Mouse (Mus musculus): ENCODE measurements around the gene Fam167b. TPM values are rescaled to one million over a fixed set of nuclear protein-coding genes. Genes with fewer than 3 reads are reported as not detected.

The Fam167b gene
- polyA plus RNA-seq, 1 experiment from 2014 or later, result 4.4 TPM

DNA sequence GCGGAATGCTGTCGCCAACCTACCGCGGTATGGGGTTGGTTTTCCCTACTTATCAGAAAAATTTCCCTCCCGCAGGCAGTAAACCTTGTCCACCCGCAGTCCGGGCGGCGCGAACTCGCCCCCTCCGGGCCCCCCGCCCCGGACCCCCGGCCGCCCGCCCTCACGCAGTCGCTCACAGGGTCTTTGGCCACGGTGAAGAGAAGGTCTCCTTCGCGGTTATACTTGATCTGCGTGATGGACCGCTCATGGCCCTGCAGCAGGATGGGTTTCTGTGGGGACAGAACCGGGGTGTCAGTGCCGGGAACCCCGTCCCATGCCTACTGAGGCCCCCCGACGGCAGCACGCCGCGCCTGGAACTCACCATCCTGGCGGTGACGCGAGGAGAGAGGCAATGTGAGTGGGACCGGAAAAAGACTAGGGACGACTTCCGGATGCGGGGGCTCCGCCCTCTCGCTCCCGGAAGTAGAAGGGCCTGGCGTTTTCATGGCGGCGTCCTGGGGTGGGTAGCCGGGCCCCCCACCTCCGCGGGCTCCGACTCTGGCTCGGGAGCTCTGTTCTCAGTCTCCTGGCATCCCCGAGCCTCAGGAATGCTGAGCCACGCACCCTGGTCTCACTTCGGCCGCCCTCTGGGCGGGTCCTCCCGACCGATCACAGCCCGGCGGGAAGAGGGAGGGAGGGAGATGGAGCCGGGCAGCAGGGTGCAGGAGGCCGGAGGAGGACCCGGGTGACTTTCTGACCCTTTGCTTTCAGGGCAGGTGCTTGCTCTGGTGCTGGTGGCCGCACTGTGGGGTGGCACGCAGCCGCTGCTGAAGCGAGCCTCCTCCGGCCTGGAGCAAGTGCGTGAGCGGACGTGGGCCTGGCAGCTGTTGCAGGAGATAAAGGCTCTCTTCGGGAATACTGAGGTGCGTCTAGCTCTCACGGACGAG is 22.1 kb upstream of the Fam167b start, which contains the start of the genes Eif3i and Tmem234:
TSS of gene Eif3i (minus strand) at position 416 of the 926 bp plus-strand sequence.
TSS of gene Tmem234 (plus strand) at position 436 of the 926 bp plus-strand sequence.
- Histone ChIP-seq H3K9ac (peak within 1 kb of the TSS; percentile 91), H3K27me3 (no peaks in the 10 kb centered on the region), H3K9me3 (replicated peaks) (no peaks in the 10 kb centered on the region), H3K4me2 (peak within 1 kb of the TSS; percentile 85), H3K4me3 (peak within 1 kb of the TSS; percentile 96), H3K27ac (peak within 1 kb of the TSS; percentile 82), H3K4me1 (replicated peaks) (peaks cover 26% of the 10 kb centered on the region), H3K36me3 (peaks cover 41% of the 10 kb centered on the region)
- ATAC-seq (replicated peaks; ENCODE audit: insufficient number of reproducible peaks, insufficient read depth, low FRiP score, low read depth), result peak; percentile 87
- WGBS, result under 1% methylated on average over 74 of the region's 74 CpGs

DNA sequence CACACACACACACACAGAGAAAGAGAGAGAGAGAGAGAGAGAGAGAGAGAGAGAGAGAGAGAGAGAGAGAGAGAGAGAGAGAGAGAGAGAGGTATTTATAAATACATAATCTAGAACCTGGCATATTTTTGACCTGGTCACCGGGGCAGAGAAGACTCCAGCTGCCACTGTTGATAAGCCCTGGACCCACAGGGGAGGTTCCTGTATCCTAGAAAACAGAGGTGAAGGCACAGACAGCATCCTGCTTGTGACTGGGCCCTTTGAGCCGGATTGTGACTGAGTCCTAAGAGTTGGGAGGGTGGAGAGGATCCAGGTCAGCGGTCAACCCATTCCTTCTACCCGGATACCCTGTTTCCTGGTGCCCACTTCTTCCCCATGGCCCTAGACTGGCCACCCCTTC is 10.5 kb upstream of the Fam167b start:
- ATAC-seq (replicated peaks; ENCODE audit: insufficient number of reproducible peaks, insufficient read depth, low FRiP score, low read depth), result no peak
- Histone ChIP-seq H3K36me3 (peaks cover 30% of the 10 kb centered on the region), H3K4me2 (no peak overlapping the region), H3K4me1 (replicated peaks) (peaks cover 13% of the 10 kb centered on the region), H3K4me3 (no peak overlapping the region), H3K27ac (no peak overlapping the region), H3K9me3 (replicated peaks) (no peaks in the 10 kb centered on the region), H3K27me3 (no peaks in the 10 kb centered on the region), H3K9ac (no peak overlapping the region)
- 55% methylated on average over 4 of the region's 4 CpGs for WGBS

- Histone ChIP-seq H3K4me1 (replicated peaks) (peaks cover 13% of the 10 kb centered on the region), H3K27ac (no peak overlapping the region), H3K4me3 (no peak overlapping the region), H3K9ac (no peak overlapping the region), H3K36me3 (peaks cover 13% of the 10 kb centered on the region), H3K4me2 (no peak overlapping the region), H3K9me3 (replicated peaks) (no peaks in the 10 kb centered on the region), H3K27me3 (no peaks in the 10 kb centered on the region)
- ATAC-seq (replicated peaks; ENCODE audit: insufficient number of reproducible peaks, insufficient read depth, low FRiP score, low read depth), result no peak
- 54% methylated on average over 1 of the region's 1 CpGs for WGBS
Measured at GRCm38 (mm10) chr4:129586943-129587342, 8.6 kb upstream of the Fam167b start.

DNA sequence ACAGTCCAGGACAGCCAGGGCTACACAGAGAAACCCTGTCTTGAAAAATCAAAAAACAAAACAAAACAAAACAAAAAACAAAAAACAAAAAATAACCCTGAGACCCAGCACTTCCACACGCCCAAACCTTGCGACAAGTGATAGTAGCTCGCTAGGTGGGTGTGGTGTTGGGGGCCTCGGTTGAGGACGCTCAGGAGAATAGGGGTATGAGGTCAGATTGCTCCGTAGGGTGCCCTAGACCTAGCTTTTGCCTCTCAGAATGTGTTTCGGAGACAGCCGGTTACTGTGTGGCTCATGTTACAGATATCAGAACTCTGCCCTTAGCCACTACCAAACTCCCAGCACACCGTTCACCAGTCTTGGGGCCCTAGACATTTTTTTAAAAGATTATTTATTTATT is 7.4 kb upstream of the Fam167b start:
- Histone ChIP-seq H3K4me2 (peak overlapping the region; percentile 88), H3K4me1 (replicated peaks) (peaks cover 13% of the 10 kb centered on the region), H3K36me3 (peaks cover 2% of the 10 kb centered on the region; the same call in 1 of the 2 replicates), H3K27ac (0 out of 2 replicates have a peak overlapping the region, but pooled peaks have one; percentile 70), H3K4me3 (no peak overlapping the region; the same call in 1 of the 2 replicates), H3K9ac (no peak overlapping the region), H3K9me3 (replicated peaks) (no peaks in the 10 kb centered on the region), H3K27me3 (no peaks in the 10 kb centered on the region)
- no peak for ATAC-seq (replicated peaks; ENCODE audit: insufficient number of reproducible peaks, insufficient read depth, low FRiP score, low read depth)
- WGBS, result 79% methylated on average over 9 of the region's 9 CpGs

GRCm38 (mm10) chr4:129584884-129585608 is 6.7 kb upstream of the Fam167b start:
- H3K4me2 ChIP-seq, result peak overlapping the region; percentile 88
- WGBS, result 3% methylated on average over 36 of the region's 36 CpGs
- peak overlapping the region; percentile 58 for H3K4me3 ChIP-seq
- peak; percentile 71 for ATAC-seq (replicated peaks; ENCODE audit: insufficient number of reproducible peaks, insufficient read depth, low FRiP score, low read depth)
- peak overlapping the region; percentile 70 for H3K27ac ChIP-seq
- no peaks in the 10 kb centered on the region for H3K9me3 ChIP-seq (replicated peaks)
- no peaks in the 10 kb centered on the region for H3K36me3 ChIP-seq
- no peaks in the 10 kb centered on the region for H3K27me3 ChIP-seq
- H3K9ac ChIP-seq, result peak overlapping the region; percentile 58
- H3K4me1 ChIP-seq (replicated peaks), result peaks cover 16% of the 10 kb centered on the region

DNA sequence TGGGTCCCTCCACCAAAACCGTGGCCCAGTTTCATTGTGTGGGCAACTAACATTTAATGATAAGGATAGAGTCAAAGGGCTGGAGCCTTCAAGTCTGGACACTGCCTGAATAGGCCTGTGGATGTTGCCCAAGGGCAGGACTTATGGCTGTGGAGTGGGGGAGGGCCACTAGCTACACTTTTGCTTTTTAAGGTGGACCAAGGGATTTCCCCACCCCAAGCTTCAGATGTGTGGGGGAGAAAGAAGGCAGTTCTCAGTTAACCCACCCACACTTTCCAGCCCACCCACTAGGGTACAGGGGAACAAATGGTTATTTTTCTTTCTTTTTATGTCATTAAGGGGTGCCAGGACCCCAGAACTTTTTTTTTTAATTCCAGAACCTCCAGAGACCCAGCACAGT is 6.0 kb upstream of the Fam167b start:
- Histone ChIP-seq H3K9ac (peak overlapping the region; percentile 58; the same call in 1 of the 2 replicates), H3K27ac (peak overlapping the region; percentile 70), H3K4me3 (peak overlapping the region; percentile 58), H3K36me3 (no peaks in the 10 kb centered on the region), H3K27me3 (no peaks in the 10 kb centered on the region), H3K9me3 (replicated peaks) (no peaks in the 10 kb centered on the region), H3K4me2 (peak overlapping the region; percentile 88), H3K4me1 (replicated peaks) (peaks cover 16% of the 10 kb centered on the region)
- WGBS, result 58% methylated on average over 1 of the region's 1 CpGs
- no peak for ATAC-seq (replicated peaks; ENCODE audit: insufficient number of reproducible peaks, insufficient read depth, low FRiP score, low read depth)

- Histone ChIP-seq H3K36me3 (no peaks in the 10 kb centered on the region), H3K27me3 (no peaks in the 10 kb centered on the region), H3K9me3 (replicated peaks) (no peaks in the 10 kb centered on the region), H3K4me2 (no peak overlapping the region), H3K27ac (no peak overlapping the region), H3K4me1 (replicated peaks) (peaks cover 16% of the 10 kb centered on the region), H3K4me3 (no peak overlapping the region), H3K9ac (no peak overlapping the region)
- 79% methylated on average over 1 of the region's 1 CpGs for WGBS
- no peak for ATAC-seq (replicated peaks; ENCODE audit: insufficient number of reproducible peaks, insufficient read depth, low FRiP score, low read depth)
Measured at GRCm38 (mm10) chr4:129582251-129582650, 3.9 kb upstream of the Fam167b start.

GRCm38 (mm10) chr4:129580347-129580746 is 2.0 kb upstream of the Fam167b start:
- no peak overlapping the region for H3K9ac ChIP-seq
- no peaks in the 10 kb centered on the region for H3K36me3 ChIP-seq
- H3K4me3 ChIP-seq, result no peak overlapping the region
- no peak overlapping the region for H3K4me2 ChIP-seq
- ATAC-seq (replicated peaks; ENCODE audit: insufficient number of reproducible peaks, insufficient read depth, low FRiP score, low read depth), result no peak
- H3K27me3 ChIP-seq, result no peaks in the 10 kb centered on the region
- WGBS, result 67% methylated on average over 7 of the region's 7 CpGs
- H3K4me1 ChIP-seq (replicated peaks), result peaks cover 17% of the 10 kb centered on the region
- peak overlapping the region; percentile 62 for H3K27ac ChIP-seq
- no peaks in the 10 kb centered on the region for H3K9me3 ChIP-seq (replicated peaks)

GRCm38 (mm10) chr4:129577688-129578087 is 661 bp downstream of the Fam167b start:
- no peak for ATAC-seq (replicated peaks; ENCODE audit: insufficient number of reproducible peaks, insufficient read depth, low FRiP score, low read depth)
- Histone ChIP-seq H3K27me3 (no peaks in the 10 kb centered on the region), H3K4me1 (replicated peaks) (peaks cover 13% of the 10 kb centered on the region), H3K4me3 (no peak overlapping the region), H3K9me3 (replicated peaks) (no peaks in the 10 kb centered on the region), H3K4me2 (0 out of 2 replicates have a peak overlapping the region, but pooled peaks have one; percentile 34), H3K27ac (peak overlapping the region; percentile 69), H3K36me3 (no peaks in the 10 kb centered on the region), H3K9ac (no peak overlapping the region)
- 70% methylated on average over 7 of the region's 7 CpGs for WGBS

GRCm38 (mm10) chr4:129576863-129577491 is 1.4 kb downstream of the Fam167b start:
- Histone ChIP-seq H3K27ac (0 out of 2 replicates have a peak overlapping the region, but pooled peaks have one; percentile 13), H3K4me1 (replicated peaks) (peaks cover 14% of the 10 kb centered on the region), H3K36me3 (no peaks in the 10 kb centered on the region), H3K27me3 (no peaks in the 10 kb centered on the region), H3K4me2 (peak overlapping the region; percentile 34), H3K9me3 (replicated peaks) (no peaks in the 10 kb centered on the region), H3K9ac (no peak overlapping the region), H3K4me3 (peak overlapping the region; percentile 8; the same call in 1 of the 2 replicates)
- 30% methylated on average over 21 of the region's 21 CpGs for whole genome bisulfite sequencing
- ATAC-seq (replicated peaks; ENCODE audit: insufficient number of reproducible peaks, insufficient read depth, low FRiP score, low read depth), result no peak
